Mouse (Mus musculus) ovary, adult 18-20 months (tissue): ENCODE measurements around the gene Foxn3.

Experiments
- DNase-seq: peaks from one replicate; pipeline ENCODE4 v3.0.0; 2022; ENCODE audit warnings: low spot score, mixed read lengths

Foxn3 gene

GRCm38 (mm10) chr12:99162639-99163341 is 400.6 kb downstream of the Foxn3 start:
- no peak for DNase-seq

- DNase-seq: no peak
These were observed 401.2 kb downstream of the Foxn3 start for GRCm38 (mm10) chr12:99162188-99162587.

- no peak for DNase-seq
These were observed 403.3 kb downstream of the Foxn3 start for GRCm38 (mm10) chr12:99160061-99160460.

GRCm38 (mm10) chr12:99155904-99156303 is 407.5 kb downstream of the Foxn3 start:
- no peak for DNase-seq

GRCm38 (mm10) chr12:99154230-99154629 is 409.2 kb downstream of the Foxn3 start:
- no peak for DNase-seq

- no peak for DNase-seq
These were observed 409.7 kb downstream of the Foxn3 start for GRCm38 (mm10) chr12:99153664-99154063.

GRCm38 (mm10) chr12:99150126-99150525 is 413.3 kb downstream of the Foxn3 start:
- no peak for DNase-seq

GRCm38 (mm10) chr12:99149193-99149592 is 414.2 kb downstream of the Foxn3 start:
- no peak for DNase-seq
